Mouse (Mus musculus): Measurements from ENCODE around the gene Gja5. TPM values are rescaled to one million over a fixed set of nuclear protein-coding genes. Genes with fewer than 3 reads are reported as not detected.
"Not testable (repeated sequence)": the region's sequence is repeated elsewhere in the genome, so short reads cannot be mapped to it uniquely, and the experiment has no call there.

Gene Gja5
- polyA plus RNA-seq, 1 experiment from 2014 or later: 1.2 TPM

DNA sequence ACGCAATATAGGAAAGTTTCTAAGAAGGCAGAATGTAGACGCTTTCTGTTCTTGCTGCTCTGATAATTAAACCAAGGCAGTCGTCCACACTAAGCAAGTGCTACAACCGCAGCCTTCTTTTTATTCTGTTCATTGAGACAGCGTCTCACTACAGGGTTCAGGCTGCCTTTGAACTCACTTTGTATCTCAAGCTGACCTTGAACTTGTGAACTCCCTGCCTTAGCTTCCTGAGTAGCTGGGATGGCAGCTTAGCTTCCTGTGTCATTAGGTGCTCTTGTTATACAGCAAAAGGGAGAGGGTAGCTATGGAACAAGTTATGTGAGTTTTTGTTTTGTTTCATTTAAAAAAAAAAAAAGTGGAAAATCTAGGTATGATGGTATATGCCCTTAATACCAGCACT lies 177.7 kb downstream of the Gja5 start:
- no peak for ATAC-seq (ENCODE audit: low read depth)
- no peak overlapping the region for H3K27ac ChIP-seq (ENCODE audit: low read depth, low read length)
- no peak overlapping the region for H3K4me3 ChIP-seq (ENCODE audit: low read depth, low read length)
- H3K36me3 ChIP-seq (ENCODE audit: control insufficient read depth, insufficient read depth, low read length): no peaks in the 10 kb centered on the region
- WGBS: 86% methylated on average over 5 of the region's 5 CpGs
- H3K4me1 ChIP-seq (ENCODE audit: control insufficient read depth, insufficient read depth, low read length): no peaks in the 10 kb centered on the region
- H3K9me3 ChIP-seq (ENCODE audit: control insufficient read depth, low read length): no peaks in the 10 kb centered on the region
- no peak overlapping the region for H3K9ac ChIP-seq (replicated peaks; ENCODE audit: low read depth, low read length)
- H3K27me3 ChIP-seq (ENCODE audit: control insufficient read depth, insufficient read depth, low read length): no peaks in the 10 kb centered on the region
- H3K4me2 ChIP-seq (ENCODE audit: low read depth, low read length): no peak overlapping the region

DNA sequence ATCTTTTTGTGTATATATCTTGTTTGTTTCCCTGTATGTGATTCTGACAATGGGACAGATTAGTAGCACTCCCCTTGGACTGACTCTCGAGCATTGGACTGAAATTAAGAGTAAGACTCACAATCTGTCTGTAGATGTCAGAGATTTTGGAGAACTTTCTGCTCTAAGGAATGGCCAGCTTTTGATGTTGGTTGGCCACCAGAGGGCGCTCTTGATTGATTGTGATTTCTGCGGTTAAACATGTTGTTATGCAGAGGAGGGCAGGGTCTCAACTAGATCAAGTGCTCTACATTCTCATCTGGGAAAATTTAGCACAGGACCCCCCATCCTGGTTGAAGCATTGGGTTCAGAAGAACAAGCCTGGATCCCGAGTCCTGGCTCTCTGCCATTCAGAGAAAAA lies 182.8 kb downstream of the Gja5 start:
- Histone ChIP-seq H3K4me1 (ENCODE audit: control insufficient read depth, insufficient read depth, low read length) (no peaks in the 10 kb centered on the region), H3K4me2 (ENCODE audit: low read depth, low read length) (no peak overlapping the region), H3K36me3 (ENCODE audit: control insufficient read depth, insufficient read depth, low read length) (no peaks in the 10 kb centered on the region), H3K9me3 (ENCODE audit: control insufficient read depth, low read length) (no peaks in the 10 kb centered on the region), H3K4me3 (ENCODE audit: low read depth, low read length) (no peak overlapping the region), H3K27ac (ENCODE audit: low read depth, low read length) (no peak overlapping the region), H3K9ac (replicated peaks; ENCODE audit: low read depth, low read length) (no peak overlapping the region), H3K27me3 (ENCODE audit: control insufficient read depth, insufficient read depth, low read length) (no peaks in the 10 kb centered on the region)
- ATAC-seq (ENCODE audit: low read depth): no peak
- WGBS: 75% methylated on average over 4 of the region's 4 CpGs

DNA sequence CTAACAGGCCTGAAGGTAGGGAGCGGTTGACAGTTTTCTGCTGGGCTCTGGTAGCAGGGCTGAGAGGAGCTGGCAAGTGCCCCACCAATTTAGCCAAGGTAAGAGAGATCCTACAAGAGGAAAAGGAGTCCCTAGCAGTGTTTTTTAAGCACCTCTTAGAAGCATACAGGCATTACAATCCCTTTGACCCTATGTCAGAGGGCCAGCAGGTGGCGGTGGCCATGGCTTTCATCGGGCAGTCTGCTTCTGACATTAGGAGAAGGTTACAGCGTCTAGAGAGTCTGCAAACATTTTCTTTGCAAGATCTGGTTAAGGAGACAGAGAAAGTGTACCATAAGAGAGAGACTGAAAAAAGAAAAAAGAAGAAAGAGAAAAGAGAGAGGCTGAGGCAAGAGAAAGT lies 183.8 kb downstream of the Gja5 start:
- H3K4me1 ChIP-seq (ENCODE audit: control insufficient read depth, insufficient read depth, low read length); H3K27ac ChIP-seq (ENCODE audit: low read depth, low read length); H3K4me2 ChIP-seq (ENCODE audit: low read depth, low read length); ATAC-seq (ENCODE audit: low read depth); H3K36me3 ChIP-seq (ENCODE audit: control insufficient read depth, insufficient read depth, low read length); H3K4me3 ChIP-seq (ENCODE audit: low read depth, low read length); H3K27me3 ChIP-seq (ENCODE audit: control insufficient read depth, insufficient read depth, low read length); H3K9me3 ChIP-seq (ENCODE audit: control insufficient read depth, low read length); H3K9ac ChIP-seq (replicated peaks; ENCODE audit: low read depth, low read length): not testable (repeated sequence)
- WGBS: 89% methylated on average over 4 of the region's 4 CpGs

DNA sequence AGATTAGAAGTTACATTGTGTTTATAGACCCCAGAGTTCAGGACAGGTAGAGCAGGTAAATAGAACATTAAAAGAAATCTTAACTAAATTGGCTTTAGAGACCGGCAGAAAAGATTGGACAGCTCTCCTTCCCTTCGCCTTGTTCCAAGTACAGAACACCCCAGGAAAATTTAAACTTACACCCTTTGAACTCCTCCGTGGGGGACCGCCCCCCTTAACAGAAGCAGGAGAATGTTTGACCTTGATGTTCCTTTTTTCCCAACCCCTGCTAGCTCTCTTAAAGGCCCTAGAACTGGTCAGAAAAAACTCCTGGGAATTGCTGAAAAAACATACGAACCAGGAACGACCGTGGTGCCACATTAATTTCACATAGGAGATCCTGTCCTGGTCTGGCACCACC lies 187.5 kb downstream of the Gja5 start:
- H3K4me3 ChIP-seq (ENCODE audit: low read depth, low read length); H3K27me3 ChIP-seq (ENCODE audit: control insufficient read depth, insufficient read depth, low read length); H3K27ac ChIP-seq (ENCODE audit: low read depth, low read length); H3K4me2 ChIP-seq (ENCODE audit: low read depth, low read length); H3K9ac ChIP-seq (replicated peaks; ENCODE audit: low read depth, low read length); H3K36me3 ChIP-seq (ENCODE audit: control insufficient read depth, insufficient read depth, low read length); ATAC-seq (ENCODE audit: low read depth); H3K9me3 ChIP-seq (ENCODE audit: control insufficient read depth, low read length); H3K4me1 ChIP-seq (ENCODE audit: control insufficient read depth, insufficient read depth, low read length): not testable (repeated sequence)
- 86% methylated on average over 7 of the region's 7 CpGs for WGBS

DNA sequence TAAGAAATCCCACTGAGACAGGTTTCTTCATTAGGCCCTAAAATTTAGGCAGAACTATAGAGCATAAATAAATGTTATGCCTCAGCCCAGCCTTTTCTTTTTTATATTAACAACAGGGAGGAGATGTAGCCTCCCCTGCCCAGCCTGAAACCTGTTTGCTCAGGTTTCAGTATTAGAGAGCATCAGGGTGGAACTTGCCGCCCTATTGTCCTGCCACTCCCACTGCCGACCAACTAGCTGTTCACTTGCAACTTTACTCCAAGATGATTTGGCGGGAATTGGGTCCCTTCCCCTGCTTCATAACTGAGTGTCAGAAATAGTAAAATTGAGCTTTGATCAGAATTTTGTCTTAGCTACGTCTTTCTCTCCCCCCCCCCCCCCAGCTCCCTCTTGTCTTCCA lies 192.2 kb downstream of the Gja5 start:
- not testable (repeated sequence) for H3K27ac ChIP-seq (ENCODE audit: low read depth, low read length); H3K9me3 ChIP-seq (ENCODE audit: control insufficient read depth, low read length); ATAC-seq (ENCODE audit: low read depth); H3K27me3 ChIP-seq (ENCODE audit: control insufficient read depth, insufficient read depth, low read length); H3K4me1 ChIP-seq (ENCODE audit: control insufficient read depth, insufficient read depth, low read length); H3K4me3 ChIP-seq (ENCODE audit: low read depth, low read length); H3K9ac ChIP-seq (replicated peaks; ENCODE audit: low read depth, low read length); H3K36me3 ChIP-seq (ENCODE audit: control insufficient read depth, insufficient read depth, low read length); H3K4me2 ChIP-seq (ENCODE audit: low read depth, low read length)
- 89% methylated on average over 4 of the region's 4 CpGs for WGBS

DNA sequence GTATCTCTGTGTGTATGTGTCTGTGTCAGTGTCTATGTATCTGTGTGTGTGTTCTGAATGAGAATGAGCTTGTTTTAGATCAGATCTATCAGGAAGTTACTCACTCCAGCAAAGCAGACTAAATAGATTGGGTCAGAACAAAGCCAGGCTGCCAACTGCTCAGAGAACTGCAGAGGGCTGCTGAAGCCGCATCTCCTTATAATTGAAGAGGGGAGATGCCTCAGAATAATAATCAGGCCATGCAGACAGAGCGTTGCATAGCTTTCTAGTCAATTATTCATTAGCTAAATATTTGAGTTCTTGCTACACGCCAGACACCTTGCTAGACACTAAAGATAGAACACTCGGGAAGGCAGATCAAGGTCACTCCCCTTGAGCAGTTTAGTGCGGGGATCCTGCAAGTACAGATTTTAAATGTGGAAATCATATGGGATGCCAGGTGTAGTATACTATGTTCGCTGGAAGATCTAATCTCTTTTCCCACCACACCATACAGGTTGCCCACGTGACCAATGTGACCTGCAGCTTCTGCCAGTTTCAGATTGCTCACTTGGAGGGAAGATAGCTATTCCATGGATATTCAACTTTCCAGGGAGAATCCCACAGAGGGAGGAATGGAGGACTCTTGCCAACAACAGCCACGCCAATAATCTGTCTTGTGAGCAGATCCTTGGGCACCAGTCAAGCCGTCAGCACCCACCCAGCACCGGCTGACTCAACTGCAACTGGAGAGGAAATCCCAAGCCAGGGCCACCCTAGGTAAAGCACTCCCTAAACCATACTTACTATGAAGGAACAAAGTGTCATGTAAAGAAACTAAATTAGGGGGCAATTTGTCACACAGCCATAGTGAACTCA lies 196.5 kb downstream of the Gja5 start:
- WGBS: 56% methylated on average over 10 of the region's 10 CpGs

DNA sequence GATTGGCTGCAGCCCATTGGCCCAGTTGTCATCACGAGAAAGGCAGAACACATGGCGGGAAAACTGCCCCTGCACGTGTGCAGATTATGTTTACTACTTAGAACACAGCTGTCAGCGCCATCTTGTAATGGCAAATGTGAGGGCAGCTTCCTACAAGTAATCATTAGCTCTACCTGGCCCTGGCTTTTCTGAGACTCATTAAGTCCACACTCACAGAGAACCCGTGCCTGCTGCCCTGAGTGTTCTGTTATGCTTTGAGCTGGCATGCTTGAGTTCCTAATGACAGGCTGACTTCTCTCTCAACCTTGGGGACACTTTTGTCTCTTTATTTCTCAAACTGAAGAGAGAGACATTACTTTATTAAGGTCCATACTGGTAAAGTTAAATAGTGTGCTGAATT lies 199.5 kb downstream of the Gja5 start:
- not testable (repeated sequence) for H3K9ac ChIP-seq (replicated peaks; ENCODE audit: low read depth, low read length); H3K4me1 ChIP-seq (ENCODE audit: control insufficient read depth, insufficient read depth, low read length); H3K27me3 ChIP-seq (ENCODE audit: control insufficient read depth, insufficient read depth, low read length); H3K4me2 ChIP-seq (ENCODE audit: low read depth, low read length); H3K4me3 ChIP-seq (ENCODE audit: low read depth, low read length); H3K9me3 ChIP-seq (ENCODE audit: control insufficient read depth, low read length); ATAC-seq (ENCODE audit: low read depth); H3K27ac ChIP-seq (ENCODE audit: low read depth, low read length); H3K36me3 ChIP-seq (ENCODE audit: control insufficient read depth, insufficient read depth, low read length)
- 77% methylated on average over 2 of the region's 5 CpGs for WGBS

More for the DNA sequence above, 196.5 kb downstream of the Gja5 start:
- Histone ChIP-seq H3K27ac (ENCODE audit: low read depth, low read length) (no peak overlapping the region), H3K9ac (replicated peaks; ENCODE audit: low read depth, low read length) (no peak overlapping the region), H3K36me3 (ENCODE audit: control insufficient read depth, insufficient read depth, low read length) (no peaks in the 10 kb centered on the region), H3K4me3 (ENCODE audit: low read depth, low read length) (no peak overlapping the region), H3K27me3 (ENCODE audit: control insufficient read depth, insufficient read depth, low read length) (no peaks in the 10 kb centered on the region), H3K4me2 (ENCODE audit: low read depth, low read length) (no peak overlapping the region), H3K9me3 (ENCODE audit: control insufficient read depth, low read length) (no peaks in the 10 kb centered on the region), H3K4me1 (ENCODE audit: control insufficient read depth, insufficient read depth, low read length) (no peaks in the 10 kb centered on the region)
- no peak; the same call in 1 of the 2 replicates for ATAC-seq (ENCODE audit: low read depth)

DNA sequence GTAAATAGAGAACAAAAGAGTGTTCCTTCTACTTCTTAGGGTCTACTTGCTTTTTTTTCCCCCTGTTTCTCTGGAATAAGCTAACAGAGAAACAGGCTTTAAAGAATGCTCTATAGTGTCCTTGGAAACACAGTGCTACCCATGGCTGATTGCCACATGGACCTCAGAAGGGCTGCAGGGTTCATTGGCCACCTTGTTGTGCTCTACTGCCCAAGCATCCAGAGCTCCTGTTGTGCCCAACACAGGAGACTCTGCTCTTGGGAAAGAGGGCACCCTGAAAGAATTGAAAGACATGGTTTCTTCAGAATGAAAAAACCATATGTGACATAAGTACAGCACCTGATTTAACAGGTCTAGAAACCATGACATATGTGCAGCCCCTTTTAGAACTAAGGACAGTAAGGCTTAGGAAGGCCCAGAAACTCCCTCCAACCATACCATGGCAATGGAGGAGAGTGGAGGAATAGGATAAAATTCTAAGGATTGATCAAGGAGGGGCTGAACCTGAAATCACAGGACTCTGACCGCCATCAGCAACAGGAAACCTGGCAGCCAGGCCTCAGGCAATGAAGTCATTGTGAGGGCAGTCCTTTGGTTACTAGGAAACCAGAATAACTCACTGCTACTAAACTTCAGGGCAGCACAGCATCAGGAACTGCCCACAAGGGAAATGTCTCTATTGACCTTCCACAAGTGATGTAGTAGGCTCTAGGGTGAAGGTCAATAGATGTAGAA lies 200.4 kb downstream of the Gja5 start:
- no peak overlapping the region for H3K4me3 ChIP-seq (ENCODE audit: low read depth, low read length)
- H3K36me3 ChIP-seq (ENCODE audit: control insufficient read depth, insufficient read depth, low read length): no peaks in the 10 kb centered on the region
- no peak overlapping the region for H3K27ac ChIP-seq (ENCODE audit: low read depth, low read length)
- no peaks in the 10 kb centered on the region for H3K4me1 ChIP-seq (ENCODE audit: control insufficient read depth, insufficient read depth, low read length)
- no peak overlapping the region for H3K4me2 ChIP-seq (ENCODE audit: low read depth, low read length)
- no peaks in the 10 kb centered on the region for H3K27me3 ChIP-seq (ENCODE audit: control insufficient read depth, insufficient read depth, low read length)
- H3K9me3 ChIP-seq (ENCODE audit: control insufficient read depth, low read length): no peaks in the 10 kb centered on the region
- ATAC-seq (ENCODE audit: low read depth): no peak
- no peak overlapping the region for H3K9ac ChIP-seq (replicated peaks; ENCODE audit: low read depth, low read length)
- WGBS: 69% methylated on average over 1 of the region's 1 CpGs

DNA sequence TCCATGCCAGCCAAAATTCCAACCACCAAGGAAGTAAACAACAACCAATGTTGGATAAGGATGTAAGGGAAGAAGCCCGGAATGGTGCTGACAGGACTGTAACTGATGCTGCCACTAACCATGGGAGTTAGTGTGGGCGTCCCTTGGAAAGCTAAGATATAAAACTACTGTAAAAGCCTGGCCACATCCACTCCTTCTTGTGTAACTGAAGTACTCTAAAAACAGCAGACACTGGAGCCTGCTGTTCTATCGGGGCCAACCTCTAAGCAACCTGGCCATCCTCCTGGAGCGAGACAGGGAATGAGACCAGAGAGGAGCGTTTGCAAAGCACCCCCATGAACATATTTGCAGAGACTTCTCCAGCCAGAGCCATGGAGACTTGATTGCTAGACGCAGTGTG lies 213.0 kb downstream of the Gja5 start:
- H3K27me3 ChIP-seq (ENCODE audit: control insufficient read depth, insufficient read depth, low read length): no peaks in the 10 kb centered on the region
- no peak overlapping the region for H3K4me2 ChIP-seq (ENCODE audit: low read depth, low read length)
- no peaks in the 10 kb centered on the region for H3K4me1 ChIP-seq (ENCODE audit: control insufficient read depth, insufficient read depth, low read length)
- no peak for ATAC-seq (ENCODE audit: low read depth)
- no peaks in the 10 kb centered on the region for H3K36me3 ChIP-seq (ENCODE audit: control insufficient read depth, insufficient read depth, low read length)
- no peak overlapping the region for H3K27ac ChIP-seq (ENCODE audit: low read depth, low read length)
- 0 out of 2 replicates have a peak, but pooled peaks cover 4% of the 10 kb centered on the region for H3K9me3 ChIP-seq (ENCODE audit: control insufficient read depth, low read length)
- 92% methylated on average over 6 of the region's 6 CpGs for WGBS
- H3K9ac ChIP-seq (replicated peaks; ENCODE audit: low read depth, low read length): no peak overlapping the region
- no peak overlapping the region for H3K4me3 ChIP-seq (ENCODE audit: low read depth, low read length)
